13 mouse cellular contexts compared by ENCODE assay signal in genomic region chr5:67444217-67445050, GRCm38 (mm10). TPM values are rescaled to one million over a fixed set of nuclear protein-coding genes. Genes with fewer than 3 reads are reported as not detected.
DNase-seq lines count a peak whose midpoint lies in the region; ATAC-seq lines count a peak whose summit lies in the region.
"Had no signal": no experiment of that assay in that cellular context is flagged by ENCODE, and none has a peak within 500 bp of the region (broad histone marks: within the 10 kb centered on the region; RNA-seq: fewer than 3 reads in every experiment).

No protein-coding gene starts in this region.

- H3K9me3 ChIP-seq in heart, embryonic 11.5 days (replicated peaks; ENCODE audit: control insufficient read depth, low read length) = no peaks in the 10 kb centered on the region
- no peaks in the 10 kb centered on the region for H3K9me3 ChIP-seq in limb, embryonic 12.5 days
- H3K9me3 ChIP-seq: kidney, embryonic 15.5 days; megakaryocyte, embryonic 14.5 days had no signal

- H3K27ac ChIP-seq in heart, embryonic 11.5 days (ENCODE audit: low read depth, low read length) = no peak overlapping the region
- H3K27ac ChIP-seq in limb, embryonic 12.5 days = no peak overlapping the region
- H3K27ac ChIP-seq: gastrocnemius, adult 2 months; kidney, embryonic 15.5 days had no signal

- H3K4me2 ChIP-seq in heart, embryonic 11.5 days = peak overlapping the region; percentile 50
- peak overlapping the region; percentile 10; the same call in 1 of the 2 replicates for H3K4me2 ChIP-seq in limb, embryonic 12.5 days
- H3K4me2 ChIP-seq: kidney, embryonic 15.5 days had no signal

- H3K9ac ChIP-seq in heart, embryonic 11.5 days (ENCODE audit: low read depth, low read length) = no peak overlapping the region
- H3K9ac ChIP-seq in limb, embryonic 12.5 days (replicated peaks) = no peak overlapping the region
- H3K9ac ChIP-seq: kidney, embryonic 15.5 days had no signal

- H3K27me3 ChIP-seq in heart, embryonic 11.5 days (ENCODE audit: control insufficient read depth, insufficient read depth, low read length) = no peaks in the 10 kb centered on the region
- no peaks in the 10 kb centered on the region for H3K27me3 ChIP-seq in limb, embryonic 12.5 days
- H3K27me3 ChIP-seq: kidney, embryonic 15.5 days had no signal

- WGBS in heart, embryonic 11.5 days (ENCODE audit: insufficient replicate concordance) = 15% methylated on average over 17 of the region's 17 CpGs
- 31% methylated on average over 17 of the region's 17 CpGs for WGBS in limb, embryonic 12.5 days

- no peaks in the 10 kb centered on the region for H3K36me3 ChIP-seq in heart, embryonic 11.5 days (ENCODE audit: control insufficient read depth, insufficient read depth, low read length)
- no peaks in the 10 kb centered on the region for H3K36me3 ChIP-seq in limb, embryonic 12.5 days
- H3K36me3 ChIP-seq: kidney, embryonic 15.5 days had no signal

- peak overlapping the region; percentile 19; the same call in 1 of the 2 replicates for H3K4me3 ChIP-seq in heart, embryonic 11.5 days (ENCODE audit: low read depth, low read length)
- H3K4me3 ChIP-seq in limb, embryonic 12.5 days (replicated peaks) = no peak overlapping the region
- H3K4me3 ChIP-seq: gastrocnemius, adult 2 months; kidney, embryonic 15.5 days; megakaryocyte, embryonic 14.5 days had no signal

- ATAC-seq in heart, embryonic 11.5 days (replicated peaks; ENCODE audit: insufficient number of reproducible peaks, low FRiP score, low TSS enrichment) = no peak
- 0 out of 2 replicates have a peak, but pooled peaks have one; percentile 46 for ATAC-seq in limb, embryonic 12.5 days (ENCODE audit: insufficient number of reproducible peaks, insufficient read depth, low FRiP score, low TSS enrichment, low read depth)

- peaks cover 14% of the 10 kb centered on the region; the same call in 1 of the 2 replicates for H3K4me1 ChIP-seq in heart, embryonic 11.5 days (ENCODE audit: control insufficient read depth, insufficient read depth, low read length)
- H3K4me1 ChIP-seq in limb, embryonic 12.5 days (replicated peaks) = peaks cover 13% of the 10 kb centered on the region

- DNase-seq in heart, postnatal 10 days = no peak
- peak; percentile 13 for DNase-seq in retina, postnatal 1 day
- no peak for DNase-seq in retina, embryonic 14.5 days (ENCODE audit: low spot score)
- peak; percentile 21 for DNase-seq in yolk sac, embryonic 10.5 days (ENCODE audit: low spot score)
- no peak for DNase-seq in thymus, postnatal 0 days (ENCODE audit: low spot score)
- no peak for DNase-seq in frontal cortex, adult 2 months (ENCODE audit: extremely low spot score in 1 of 2, low spot score in 1 of 2)
- DNase-seq: B cell, adult 2 months; gastrocnemius, adult 2 months; right cerebral cortex, adult 18-20 months had no signal

- intact Hi-C loops in heart, postnatal 10 days (cut with DNase I) = no loop called here

RNA-seq across cellular contexts. Expression of gene Bend4, which starts 16.3 kb away (rescaled TPM):
- polyA plus RNA-seq in heart, embryonic 11.5 days (2014; fragmentation: Nextera tagmentation; extraction: Ambion mirVana) = 24.8 and 25.7 TPM in 2 replicates
- 1 to 10 TPM; 5.4 to 9.4 TPM for total RNA-seq in heart, postnatal 10 days (2021)
- 7.8 and 8.3 TPM in 2 replicates for polyA plus RNA-seq in limb, embryonic 12.5 days (2016; fragmentation: Nextera tagmentation; extraction: Ambion mirVana)
- 0.67 and 0.92 TPM in 2 replicates for polyA plus RNA-seq in thymus, postnatal 0 days (2015; fragmentation: Nextera tagmentation; extraction: Ambion mirVana)
- polyA plus RNA-seq in frontal cortex, adult 2 months (2012; rRNA removed) = 3.8 TPM in 2 replicates

Comparison
In these comparisons a context has a peak if more than half of its experiments do, and no peak if none do; other contexts are left out.
1. DNase-seq: peak in retina, postnatal 1 day (single experiment) and yolk sac, embryonic 10.5 days (single experiment); none in heart, postnatal 10 days (0 of 2), retina, embryonic 14.5 days (single experiment), thymus, postnatal 0 days (single experiment) and frontal cortex, adult 2 months (0 of 2).